Mouse (Mus musculus): ENCODE measurements around the gene Rnf32. TPM values are rescaled to one million over a fixed set of nuclear protein-coding genes. Genes with fewer than 3 reads are reported as not detected.

Gene Rnf32
- polyA plus RNA-seq (2012; rRNA removed), result 1.9 and 2.3 TPM in 2 replicates

- no peak for DNase-seq (ENCODE audit: low read depth)
These were observed at the start of gene Rnf32 for GRCm38 (mm10) chr5:29195570-29196263. Rnf32 (plus strand) TSS chr5:29195992.

GRCm38 (mm10) chr5:29150146-29150545 is 45.6 kb upstream of the Rnf32 start:
- no peak for DNase-seq (ENCODE audit: low read depth)

- no peak for DNase-seq (ENCODE audit: low read depth)
These were observed 35.9 kb upstream of the Rnf32 start for GRCm38 (mm10) chr5:29159849-29160248.

- no peak for DNase-seq (ENCODE audit: low read depth)
These were observed 28.8 kb upstream of the Rnf32 start for GRCm38 (mm10) chr5:29166947-29167346.

GRCm38 (mm10) chr5:29170193-29170592 is 25.6 kb upstream of the Rnf32 start:
- no peak for DNase-seq (ENCODE audit: low read depth)

GRCm38 (mm10) chr5:29171165-29171564 is 24.6 kb upstream of the Rnf32 start:
- no peak for DNase-seq (ENCODE audit: low read depth)

- DNase-seq (ENCODE audit: low read depth), result peak; percentile 70
These were observed 9.0 kb upstream of the Rnf32 start for GRCm38 (mm10) chr5:29186798-29187197.

GRCm38 (mm10) chr5:29195231-29195569 is 592 bp upstream of the Rnf32 start:
- DNase-seq (ENCODE audit: low read depth), result no peak

- no peak for DNase-seq (ENCODE audit: low read depth)
These were observed 469 bp downstream of the Rnf32 start for GRCm38 (mm10) chr5:29196264-29196658.

- no peak for DNase-seq (ENCODE audit: low read depth)
These were observed 1.4 kb downstream of the Rnf32 start for GRCm38 (mm10) chr5:29197187-29197586.

- DNase-seq (ENCODE audit: low read depth), result peak; percentile 73
These were observed 3.2 kb downstream of the Rnf32 start for GRCm38 (mm10) chr5:29198960-29199488.

- no peak for DNase-seq (ENCODE audit: low read depth)
These were observed 4.1 kb downstream of the Rnf32 start for GRCm38 (mm10) chr5:29199868-29200267.

GRCm38 (mm10) chr5:29205690-29206089 is 9.9 kb downstream of the Rnf32 start:
- no peak for DNase-seq (ENCODE audit: low read depth)

GRCm38 (mm10) chr5:29211980-29212555 is 16.3 kb downstream of the Rnf32 start:
- DNase-seq (ENCODE audit: low read depth), result no peak

- no peak for DNase-seq (ENCODE audit: low read depth)
These were observed 22.2 kb downstream of the Rnf32 start for GRCm38 (mm10) chr5:29217997-29218396.

- no peak for DNase-seq (ENCODE audit: low read depth)
These were observed 28.3 kb downstream of the Rnf32 start for GRCm38 (mm10) chr5:29224089-29224488.

- DNase-seq (ENCODE audit: low read depth), result no peak
These were observed 34.7 kb downstream of the Rnf32 start for GRCm38 (mm10) chr5:29230481-29230880.

- no peak for DNase-seq (ENCODE audit: low read depth)
These were observed 42.6 kb downstream of the Rnf32 start for GRCm38 (mm10) chr5:29238379-29238778.

- no peak for DNase-seq (ENCODE audit: low read depth)
These were observed 49.0 kb downstream of the Rnf32 start for GRCm38 (mm10) chr5:29244769-29245168.

GRCm38 (mm10) chr5:29250795-29251495 is 55.2 kb downstream of the Rnf32 start:
- DNase-seq (ENCODE audit: low read depth), result no peak

GRCm38 (mm10) chr5:29251496-29251873 is 55.7 kb downstream of the Rnf32 start:
- DNase-seq (ENCODE audit: low read depth), result no peak

- peak; percentile 24 for DNase-seq (ENCODE audit: low read depth)
These were observed 58.1 kb downstream of the Rnf32 start for GRCm38 (mm10) chr5:29253876-29254275.

GRCm38 (mm10) chr5:29270879-29271278 is 75.1 kb downstream of the Rnf32 start:
- no peak for DNase-seq (ENCODE audit: low read depth)

Data from gonadal fat pad, adult 2 months (tissue).